Mouse (Mus musculus) lung, adult 10 weeks (tissue): ENCODE data around the gene Tmem158. TPM values are rescaled to one million over a fixed set of nuclear protein-coding genes. Genes with fewer than 3 reads are reported as not detected.

Source experiments
- polyA plus RNA-seq: library from polyadenylated mRNA; stranded (reverse); fragments of 350-450 nt; fragmentation: Illumina TruSeq; extraction: RNeasy Lipid Tissue Mini Kit (QIAGEN cat#74804); gene quantifications from one replicate; pipeline ENCODE4 v1.2.3, GENCODE M21; 2014; ENCODE audit warnings: low read depth, low replicate concordance; ENCODE audit not compliant: insufficient read depth

The Tmem158 gene
- polyA plus RNA-seq = 3.8 TPM

DNA sequence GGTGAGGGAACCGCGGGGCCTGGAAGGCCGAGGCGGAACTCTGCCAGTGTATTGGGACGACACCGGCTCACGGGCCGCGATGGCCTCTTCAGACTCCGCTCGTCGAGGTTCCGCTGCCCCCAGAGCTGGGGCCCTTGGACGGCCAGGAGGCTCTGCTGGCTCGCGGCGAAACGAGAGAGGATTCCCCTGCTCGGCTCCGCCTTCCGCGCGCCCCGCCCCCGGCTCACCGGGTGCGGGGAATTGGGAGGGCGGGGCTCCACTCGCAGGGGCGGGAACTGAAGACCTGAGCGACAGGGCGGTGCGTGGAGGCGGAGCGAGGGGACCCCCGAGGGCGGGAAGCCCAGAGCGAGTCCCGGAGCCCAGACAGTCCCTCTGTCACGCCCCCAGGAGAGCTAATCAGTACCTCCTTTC is at the start of gene Tmem158:
Gene Tmem158 (minus strand): TSS at position 154 of the 411 bp plus-strand sequence.

DNA sequence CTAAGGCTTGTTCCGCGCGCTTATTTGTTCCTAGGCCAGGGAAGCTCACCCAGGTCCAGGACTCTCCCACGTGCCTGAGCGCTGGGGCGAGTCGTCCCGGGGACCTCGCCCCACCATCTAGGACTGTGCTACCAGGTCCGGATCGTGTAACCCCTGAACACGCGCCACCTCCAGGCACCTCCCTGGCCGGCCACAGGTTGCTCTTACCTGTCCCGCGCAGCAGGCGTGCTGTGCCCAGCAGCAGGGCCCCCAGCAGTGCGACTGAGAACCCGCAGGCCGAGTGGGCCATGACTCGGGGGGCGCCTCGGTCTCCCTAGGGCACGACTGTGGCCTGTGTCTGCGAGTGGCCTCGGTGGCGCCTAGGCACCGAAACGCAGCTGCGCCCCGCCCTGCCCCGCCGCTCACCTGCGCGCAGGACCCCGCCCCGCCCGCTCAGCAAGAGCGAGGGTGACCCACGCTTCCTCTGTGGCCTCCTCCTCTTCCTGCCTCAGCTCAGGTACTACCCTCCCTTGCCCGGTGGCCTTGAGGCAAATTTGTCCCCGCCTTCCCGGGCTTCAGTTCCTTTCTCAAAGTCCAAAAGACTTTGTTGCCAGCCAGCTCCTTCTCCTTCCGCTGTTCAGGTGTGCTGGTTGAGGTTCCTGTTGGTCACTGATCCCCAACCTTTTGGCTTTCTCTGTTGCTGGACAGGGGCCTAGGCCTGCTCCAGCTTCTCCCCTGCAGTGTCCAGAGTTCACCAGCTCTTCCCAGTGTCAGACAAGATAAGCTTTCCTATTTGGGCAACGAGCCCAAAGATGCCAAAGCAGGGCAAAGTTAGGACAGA is 44.7 kb downstream of the Tmem158 start, which contains the start of gene Cdcp1:
Gene Cdcp1 (minus strand): TSS at position 418 of the 820 bp plus-strand sequence.

Other genes starting within 250 kb of the Tmem158 start
- gene Tmem42, start 239.4 kb downstream of the Tmem158 start, polyA plus RNA-seq = 28.7 TPM
- 0.10 TPM for gene Tgm4, start 226.0 kb downstream of the Tmem158 start, polyA plus RNA-seq
- 63.5 TPM for gene Zdhhc3, start 147.6 kb downstream of the Tmem158 start, polyA plus RNA-seq
- gene Exosc7, start 147.5 kb downstream of the Tmem158 start, polyA plus RNA-seq = 75.0 TPM
- gene Clec3b, start 109.8 kb downstream of the Tmem158 start, polyA plus RNA-seq = 182 TPM
- gene Cdcp1, start 44.7 kb downstream of the Tmem158 start, polyA plus RNA-seq = 6.4 TPM
- 476 TPM for gene Lars2, start 106.2 kb upstream of the Tmem158 start, polyA plus RNA-seq
- 18.0 TPM for gene Limd1, start 217.9 kb upstream of the Tmem158 start, polyA plus RNA-seq